Mouse (Mus musculus) ovary, postnatal 14 days (tissue): ENCODE results near the gene Rrp9.

Source experiments
- DNase-seq: peaks from one replicate; pipeline ENCODE4 v3.0.0; 2022; ENCODE audit warnings: low spot score

The Rrp9 gene

GRCm38 (mm10) chr9:106456325-106457162 is 19.2 kb upstream of the Rrp9 start:
- DNase-seq: no peak

- no peak for DNase-seq
Observed at GRCm38 (mm10) chr9:106457163-106457559, 18.6 kb upstream of the Rrp9 start.

GRCm38 (mm10) chr9:106457920-106458319 is 17.8 kb upstream of the Rrp9 start:
- DNase-seq: no peak

- no peak for DNase-seq
Observed at GRCm38 (mm10) chr9:106459946-106460345, 15.8 kb upstream of the Rrp9 start.

GRCm38 (mm10) chr9:106460401-106461025 is 15.2 kb upstream of the Rrp9 start:
- DNase-seq: no peak

- no peak for DNase-seq
Observed at GRCm38 (mm10) chr9:106461026-106461415, 14.7 kb upstream of the Rrp9 start.

GRCm38 (mm10) chr9:106461641-106462429 is 13.9 kb upstream of the Rrp9 start:
- DNase-seq: no peak

GRCm38 (mm10) chr9:106462430-106462800 is 13.3 kb upstream of the Rrp9 start:
- no peak for DNase-seq

- DNase-seq: no peak
Observed at GRCm38 (mm10) chr9:106463122-106464063, 12.4 kb upstream of the Rrp9 start.

GRCm38 (mm10) chr9:106464751-106465541 is 10.8 kb upstream of the Rrp9 start:
- DNase-seq: peak; percentile 38

- DNase-seq: no peak
Observed at GRCm38 (mm10) chr9:106465571-106466200, 10.1 kb upstream of the Rrp9 start, which contains the start of gene Gpr62. Gene Gpr62 (minus strand): TSS chr9:106465938.

GRCm38 (mm10) chr9:106466721-106467120 is 9.0 kb upstream of the Rrp9 start:
- DNase-seq: no peak

GRCm38 (mm10) chr9:106467746-106468145 is 8.0 kb upstream of the Rrp9 start:
- no peak for DNase-seq

GRCm38 (mm10) chr9:106469317-106469716 is 6.4 kb upstream of the Rrp9 start:
- no peak for DNase-seq

- DNase-seq: no peak
Observed at GRCm38 (mm10) chr9:106469776-106470175, 6.0 kb upstream of the Rrp9 start.

GRCm38 (mm10) chr9:106470991-106471750 is 4.6 kb upstream of the Rrp9 start:
- DNase-seq: no peak

GRCm38 (mm10) chr9:106471892-106472291 is 3.9 kb upstream of the Rrp9 start:
- peak; percentile 33 for DNase-seq

GRCm38 (mm10) chr9:106472321-106472720 is 3.4 kb upstream of the Rrp9 start:
- no peak for DNase-seq

GRCm38 (mm10) chr9:106473081-106473752 is 2.5 kb upstream of the Rrp9 start:
- DNase-seq: no peak
